Mouse (Mus musculus): ENCODE measurements around the gene Chrm4. TPM values are rescaled to one million over a fixed set of nuclear protein-coding genes. Genes with fewer than 3 reads are reported as not detected.
A peak's percentile ranks its signal among the peaks of the same experiment; 100 is the strongest.

The Chrm4 gene
- polyA plus RNA-seq, 1 experiment from 2014 or later: not detected

GRCm38 (mm10) chr2:91950275-91951085 is 23.4 kb downstream of the Chrm4 start:
- H3K27ac ChIP-seq: peak overlapping the region; percentile 72
- no peaks in the 10 kb centered on the region for H3K9me3 ChIP-seq (replicated peaks; ENCODE audit: low read length)
- WGBS: 17% methylated on average over 15 of the region's 15 CpGs
- peaks cover 46% of the 10 kb centered on the region for H3K4me1 ChIP-seq (replicated peaks; ENCODE audit: insufficient read depth, low read length)
- ATAC-seq (replicated peaks; ENCODE audit: low FRiP score, low read depth): peak; percentile 38
- H3K27me3 ChIP-seq (ENCODE audit: insufficient read depth, low read length): no peaks in the 10 kb centered on the region
- DNase-seq (ENCODE audit: low spot score): peak; percentile 80
- no peak overlapping the region; the same call in 1 of the 2 replicates for H3K4me3 ChIP-seq (replicated peaks; ENCODE audit: low read depth, low read length)
- H3K9ac ChIP-seq (ENCODE audit: low read depth, low read length): peak overlapping the region; percentile 54; the same call in 1 of the 2 replicates
- H3K4me2 ChIP-seq (ENCODE audit: low read length): peak overlapping the region; percentile 49
- no peaks in the 10 kb centered on the region for H3K36me3 ChIP-seq (ENCODE audit: insufficient read depth, low read length)
- TF ChIP-seq CTCF (IDR thresholded peaks at IDR 0.05; ENCODE audit: low read depth): no peak

- Histone ChIP-seq H3K27me3 (ENCODE audit: insufficient read depth, low read length) (no peaks in the 10 kb centered on the region), H3K9ac (ENCODE audit: low read depth, low read length) (no peak overlapping the region), H3K4me2 (ENCODE audit: low read length) (no peak overlapping the region), H3K27ac (peak overlapping the region; percentile 10), H3K4me3 (replicated peaks; ENCODE audit: low read depth, low read length) (no peak overlapping the region), H3K4me1 (replicated peaks; ENCODE audit: insufficient read depth, low read length) (peaks cover 31% of the 10 kb centered on the region), H3K9me3 (replicated peaks; ENCODE audit: low read length) (no peaks in the 10 kb centered on the region), H3K36me3 (ENCODE audit: insufficient read depth, low read length) (no peaks in the 10 kb centered on the region)
- no peak for TF ChIP-seq CTCF (IDR thresholded peaks at IDR 0.05; ENCODE audit: low read depth)
- 14% methylated on average over 5 of the region's 5 CpGs for WGBS
- DNase-seq (ENCODE audit: low spot score): peak; percentile 81
- peak; percentile 62 for ATAC-seq (replicated peaks; ENCODE audit: low FRiP score, low read depth)
Measured at GRCm38 (mm10) chr2:91953825-91954224, 26.8 kb downstream of the Chrm4 start.

GRCm38 (mm10) chr2:91955121-91955591 is 28.1 kb downstream of the Chrm4 start:
- Histone ChIP-seq H3K4me3 (replicated peaks; ENCODE audit: low read depth, low read length) (no peak overlapping the region), H3K27me3 (ENCODE audit: insufficient read depth, low read length) (no peaks in the 10 kb centered on the region), H3K4me1 (replicated peaks; ENCODE audit: insufficient read depth, low read length) (peaks cover 22% of the 10 kb centered on the region; the same call in 1 of the 2 replicates), H3K9me3 (replicated peaks; ENCODE audit: low read length) (no peaks in the 10 kb centered on the region), H3K36me3 (ENCODE audit: insufficient read depth, low read length) (no peaks in the 10 kb centered on the region), H3K9ac (ENCODE audit: low read depth, low read length) (no peak overlapping the region), H3K27ac (no peak overlapping the region), H3K4me2 (ENCODE audit: low read length) (no peak overlapping the region)
- 92% methylated on average over 4 of the region's 4 CpGs for WGBS
- no peak for TF ChIP-seq CTCF (IDR thresholded peaks at IDR 0.05; ENCODE audit: low read depth)
- DNase-seq (ENCODE audit: low spot score): no peak
- no peak for ATAC-seq (replicated peaks; ENCODE audit: low FRiP score, low read depth)

- Histone ChIP-seq H3K4me3 (replicated peaks; ENCODE audit: low read depth, low read length) (no peak overlapping the region), H3K27ac (no peak overlapping the region), H3K4me1 (replicated peaks; ENCODE audit: insufficient read depth, low read length) (peaks cover 15% of the 10 kb centered on the region; the same call in 1 of the 2 replicates), H3K9ac (ENCODE audit: low read depth, low read length) (no peak overlapping the region), H3K9me3 (replicated peaks; ENCODE audit: low read length) (no peaks in the 10 kb centered on the region), H3K36me3 (ENCODE audit: insufficient read depth, low read length) (no peaks in the 10 kb centered on the region), H3K27me3 (ENCODE audit: insufficient read depth, low read length) (no peaks in the 10 kb centered on the region), H3K4me2 (ENCODE audit: low read length) (no peak overlapping the region)
- ATAC-seq (replicated peaks; ENCODE audit: low FRiP score, low read depth): no peak
- DNase-seq (ENCODE audit: low spot score): no peak
- no peak for TF ChIP-seq CTCF (IDR thresholded peaks at IDR 0.05; ENCODE audit: low read depth)
- 86% methylated on average over 6 of the region's 6 CpGs for WGBS
Measured at GRCm38 (mm10) chr2:91955875-91956274, 28.8 kb downstream of the Chrm4 start.

GRCm38 (mm10) chr2:91957096-91957495 is 30.0 kb downstream of the Chrm4 start:
- Histone ChIP-seq H3K4me3 (replicated peaks; ENCODE audit: low read depth, low read length) (no peak overlapping the region), H3K4me2 (ENCODE audit: low read length) (no peak overlapping the region), H3K36me3 (ENCODE audit: insufficient read depth, low read length) (no peaks in the 10 kb centered on the region), H3K9me3 (replicated peaks; ENCODE audit: low read length) (no peaks in the 10 kb centered on the region), H3K27me3 (ENCODE audit: insufficient read depth, low read length) (no peaks in the 10 kb centered on the region), H3K4me1 (replicated peaks; ENCODE audit: insufficient read depth, low read length) (peaks cover 22% of the 10 kb centered on the region), H3K27ac (no peak overlapping the region), H3K9ac (ENCODE audit: low read depth, low read length) (no peak overlapping the region)
- DNase-seq (ENCODE audit: low spot score) (no peak), ATAC-seq (replicated peaks; ENCODE audit: low FRiP score, low read depth) (0 out of 2 replicates have a peak, but pooled peaks have one; percentile 18)
- no peak for TF ChIP-seq CTCF (IDR thresholded peaks at IDR 0.05; ENCODE audit: low read depth)
- WGBS: 23% methylated on average over 3 of the region's 4 CpGs

GRCm38 (mm10) chr2:91958049-91958448 is 31.0 kb downstream of the Chrm4 start:
- peaks cover 29% of the 10 kb centered on the region for H3K4me1 ChIP-seq (replicated peaks; ENCODE audit: insufficient read depth, low read length)
- ATAC-seq (replicated peaks; ENCODE audit: low FRiP score, low read depth): no peak
- no peaks in the 10 kb centered on the region for H3K36me3 ChIP-seq (ENCODE audit: insufficient read depth, low read length)
- H3K4me2 ChIP-seq (ENCODE audit: low read length): no peak overlapping the region
- no peak for TF ChIP-seq CTCF (IDR thresholded peaks at IDR 0.05; ENCODE audit: low read depth)
- WGBS: 87% methylated on average over 8 of the region's 8 CpGs
- H3K27me3 ChIP-seq (ENCODE audit: insufficient read depth, low read length): no peaks in the 10 kb centered on the region
- DNase-seq (ENCODE audit: low spot score): no peak
- no peak overlapping the region for H3K4me3 ChIP-seq (replicated peaks; ENCODE audit: low read depth, low read length)
- no peak overlapping the region for H3K27ac ChIP-seq
- H3K9ac ChIP-seq (ENCODE audit: low read depth, low read length): no peak overlapping the region
- no peaks in the 10 kb centered on the region for H3K9me3 ChIP-seq (replicated peaks; ENCODE audit: low read length)

Measured in kidney, postnatal 0 days (tissue).